Mouse (Mus musculus) liver, adult 10 weeks (tissue): ENCODE results near the gene Emp3. TPM values are rescaled to one million over a fixed set of nuclear protein-coding genes. Genes with fewer than 3 reads are reported as not detected.

ENCODE experiments used
- polyA plus RNA-seq: library from polyadenylated mRNA; stranded (reverse); fragments of 350-450 nt; fragmentation: Illumina TruSeq; extraction: RNeasy Lipid Tissue Mini Kit (QIAGEN cat#74804); gene quantifications from one replicate; pipeline ENCODE4 v1.2.3, GENCODE M21; 2014; ENCODE audit warnings: low read depth, low replicate concordance

Emp3 gene
- not detected for polyA plus RNA-seq

GRCm38 (mm10) chr7:45921242-45921621 is at the start of gene Emp3:
Gene Emp3, minus strand, starts transcription at chr7:45921404.

GRCm38 (mm10) chr7:45923762-45924428 is 2.7 kb upstream of the Emp3 start, which contains the start of gene Ccdc114:
Gene Ccdc114, plus strand, starts transcription at chr7:45924072.

GRCm38 (mm10) chr7:45896517-45897257 is 24.5 kb downstream of the Emp3 start, which contains the start of the genes Syngr4 and Tmem143:
Gene Syngr4, minus strand, starts transcription at chr7:45896714.
Gene Tmem143, plus strand, starts transcription at chr7:45896941.

GRCm38 (mm10) chr7:45878278-45878677 is 42.9 kb downstream of the Emp3 start, which contains the start of gene Grin2d:
Gene Grin2d, minus strand, starts transcription at chr7:45878378.

GRCm38 (mm10) chr7:45872624-45873023 is 48.6 kb downstream of the Emp3 start, which contains the start of gene Kdelr1:
Gene Kdelr1, plus strand, starts transcription at chr7:45872772.

Other genes starting within 250 kb of the Emp3 start
- gene Ntn5, start 237.4 kb downstream of the Emp3 start, polyA plus RNA-seq: not detected
- gene Sec1, start 227.0 kb downstream of the Emp3 start, polyA plus RNA-seq: not detected
- gene Car11, start 221.6 kb downstream of the Emp3 start, polyA plus RNA-seq: not detected
- 2.3 TPM for gene Dbp, start 216.3 kb downstream of the Emp3 start, polyA plus RNA-seq
- 8.0 TPM for gene Rpl18, start 205.9 kb downstream of the Emp3 start, polyA plus RNA-seq
- gene Sphk2, start 203.4 kb downstream of the Emp3 start, polyA plus RNA-seq: 1.6 TPM
- not detected for gene Fam83e, start 200.2 kb downstream of the Emp3 start, polyA plus RNA-seq
- gene Spaca4, start 195.6 kb downstream of the Emp3 start, polyA plus RNA-seq: not detected
- gene Lmtk3, start 137.7 kb downstream of the Emp3 start, polyA plus RNA-seq: not detected
- not detected for gene Sult2b1, start 136.7 kb downstream of the Emp3 start, polyA plus RNA-seq
- 9.5 TPM for gene Cyth2, start 106.8 kb downstream of the Emp3 start, polyA plus RNA-seq
- not detected for gene Kcnj14, start 96.6 kb downstream of the Emp3 start, polyA plus RNA-seq
- 0.66 TPM for gene Grwd1, start 90.5 kb downstream of the Emp3 start, polyA plus RNA-seq
- gene Kdelr1, start 48.6 kb downstream of the Emp3 start, polyA plus RNA-seq: 63.8 TPM
- gene Grin2d, start 43.0 kb downstream of the Emp3 start, polyA plus RNA-seq: not detected
- not detected for gene Syngr4, start 24.7 kb downstream of the Emp3 start, polyA plus RNA-seq
- 2.9 TPM for gene Tmem143, start 24.5 kb downstream of the Emp3 start, polyA plus RNA-seq
- not detected for gene Ccdc114, start 2.7 kb upstream of the Emp3 start, polyA plus RNA-seq
- gene Abcc6, start 108.9 kb upstream of the Emp3 start, polyA plus RNA-seq: 4.5 TPM
- gene Nomo1, start 112.3 kb upstream of the Emp3 start, polyA plus RNA-seq: 2.9 TPM
- gene Kcnj11, start 179.4 kb upstream of the Emp3 start, polyA plus RNA-seq: not detected